Mouse (Mus musculus) activated CD4-positive, CD25-positive, alpha-beta regulatory T cell, adult 4 months (primary cell): ENCODE measurements around the gene Syn2. TPM values are rescaled to one million over a fixed set of nuclear protein-coding genes. Genes with fewer than 3 reads are reported as not detected.
"Not testable (repeated sequence)": the region's sequence is repeated elsewhere in the genome, so short reads cannot be mapped to it uniquely, and the experiment has no call there.

Source experiments
- ATAC-seq: one replicate; pipeline ENCODE4 v1.8.0; 2017
- polyA plus RNA-seq, 2 experiments: library from polyadenylated mRNA; unstranded; fragments of 100-300 nt; shearing (Covaris generic); gene quantifications; one replicate each; pipeline ENCODE4 v1.2.1; 2017

Gene Syn2
- polyA plus RNA-seq, 2 experiments from 2014 or later: not detected

DNA sequence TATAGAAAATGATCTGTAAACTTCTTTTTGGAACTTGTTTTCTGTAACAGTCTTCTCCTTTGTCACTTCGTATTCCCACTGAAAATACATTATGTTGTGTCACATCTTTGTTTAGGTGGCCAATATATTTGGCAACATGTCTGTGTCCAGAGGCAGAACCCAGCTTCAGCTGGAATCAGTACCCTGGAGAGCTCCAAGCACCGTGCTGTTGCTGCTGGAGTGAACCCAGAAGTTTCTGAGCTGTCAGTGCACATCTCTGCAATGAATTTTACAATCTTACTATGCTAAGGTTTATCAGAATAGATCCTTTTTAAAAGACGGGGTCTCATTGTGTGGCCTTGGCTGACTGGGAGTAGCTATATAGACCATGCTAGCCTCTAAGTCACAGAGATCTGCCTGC, 44.1 kb downstream of the Syn2 start:
- no peak for ATAC-seq

DNA sequence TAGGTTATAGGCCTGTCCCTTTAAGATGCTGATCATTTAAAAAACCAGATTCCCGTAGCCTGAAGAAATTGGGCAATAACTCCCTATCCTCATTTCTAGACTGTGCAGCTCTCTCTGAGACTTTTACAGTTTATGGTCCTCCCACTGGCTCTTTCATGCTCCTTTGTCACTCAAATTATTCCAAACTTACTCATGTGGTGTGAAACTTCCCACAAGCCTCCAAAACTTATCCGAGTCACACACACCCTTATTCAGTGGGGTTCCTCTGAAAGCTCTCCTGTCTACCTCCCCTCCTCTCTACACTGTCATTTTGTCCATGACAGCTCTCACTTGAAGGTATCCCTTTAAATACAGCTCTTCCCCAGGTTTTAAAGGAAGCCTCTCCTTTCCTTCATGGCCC, 46.4 kb downstream of the Syn2 start:
- ATAC-seq: no peak

DNA sequence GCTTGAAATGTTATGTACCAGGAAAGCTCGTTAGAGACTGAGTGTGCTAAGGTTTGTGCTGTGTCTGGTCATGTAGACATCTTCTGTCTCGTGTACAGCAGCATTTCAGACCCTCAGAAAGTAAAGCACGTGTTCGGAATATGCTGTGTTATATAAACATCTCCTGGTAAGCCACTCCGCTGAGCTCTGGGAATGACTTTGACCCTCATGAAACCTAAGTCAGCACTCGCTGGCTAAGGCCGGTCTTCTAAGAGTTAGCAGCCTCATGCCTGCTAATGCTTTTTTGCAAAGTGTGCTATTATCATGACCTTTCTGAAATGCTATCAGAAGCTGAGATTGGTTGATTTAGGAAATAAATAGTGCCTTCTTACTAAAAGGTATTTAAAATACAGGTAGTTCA, 56.4 kb downstream of the Syn2 start:
- no peak for ATAC-seq

DNA sequence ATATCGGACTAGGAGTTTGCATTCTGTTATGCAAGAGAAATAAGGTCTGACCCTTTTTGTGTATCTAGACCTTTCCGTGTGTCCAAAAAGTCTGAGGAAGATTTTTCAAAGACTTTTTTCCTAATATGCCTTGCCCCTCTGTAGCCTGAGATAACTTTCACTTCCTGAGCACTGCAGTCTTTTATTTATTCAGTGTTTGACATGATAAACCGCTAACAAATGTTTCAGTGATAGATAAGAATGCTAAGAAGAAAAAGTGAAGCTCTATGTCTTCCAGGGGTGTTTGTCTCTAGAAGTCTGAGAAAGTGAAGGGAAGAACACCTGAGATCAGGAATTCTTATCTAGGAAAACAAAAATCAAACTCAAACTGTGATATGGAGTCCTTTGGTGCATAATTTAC, 66.1 kb downstream of the Syn2 start:
- ATAC-seq: no peak

DNA sequence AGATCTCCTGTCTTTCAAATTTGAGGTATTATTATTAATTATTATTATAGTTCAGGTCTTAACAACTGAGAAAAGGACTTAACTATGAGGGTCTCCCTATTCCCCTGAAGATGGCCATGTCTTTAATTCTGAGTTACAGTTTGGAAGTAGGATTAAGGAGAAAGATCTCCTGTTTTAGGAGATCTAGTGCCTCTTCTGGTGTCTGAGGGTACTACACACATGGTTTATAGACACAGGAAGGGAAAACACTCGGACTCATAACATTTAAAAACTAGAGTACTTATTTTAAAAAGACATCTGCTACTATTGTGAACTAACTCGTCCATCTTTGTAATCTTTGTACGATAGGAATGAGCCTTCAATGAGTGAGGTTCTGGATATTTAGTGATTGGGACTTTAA, 68.3 kb downstream of the Syn2 start:
- ATAC-seq: no peak

DNA sequence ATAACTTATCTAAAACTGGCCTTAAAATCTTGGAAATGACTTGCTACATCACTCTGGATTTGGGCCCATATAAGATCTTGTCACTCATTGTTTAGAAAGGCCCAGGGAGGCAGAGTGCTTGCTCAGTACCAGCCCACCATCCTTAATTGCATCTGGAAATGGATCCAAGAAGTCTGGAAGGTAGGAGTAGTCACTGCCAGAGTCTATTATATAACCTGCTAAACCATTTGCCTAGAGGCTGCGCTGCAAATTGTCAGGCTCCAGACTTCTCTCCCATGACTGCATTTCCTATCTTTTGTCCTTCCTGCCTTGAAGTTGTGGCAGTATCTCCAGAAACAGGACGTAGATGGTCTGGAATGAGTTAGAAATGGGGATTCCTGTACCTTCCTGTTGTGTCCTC, 75.5 kb downstream of the Syn2 start:
- ATAC-seq: no peak

DNA sequence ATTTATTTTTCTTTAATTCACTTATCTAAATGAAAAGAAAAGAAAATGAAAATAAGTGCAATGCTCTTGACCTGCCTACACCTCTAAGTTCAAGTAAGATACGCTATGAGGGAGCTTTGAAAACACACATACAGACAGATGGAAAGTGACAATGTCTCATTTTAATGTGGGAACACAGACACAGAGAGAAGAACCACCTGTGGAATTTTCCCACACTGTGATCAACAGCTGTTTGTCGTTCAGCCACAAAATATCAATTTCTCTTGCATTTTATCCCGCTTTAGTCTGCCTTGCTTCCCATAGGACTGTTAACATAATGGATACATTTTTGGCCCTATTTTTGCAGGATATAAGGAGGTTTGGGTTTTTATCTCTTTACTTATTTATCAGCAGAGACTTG, 76.1 kb downstream of the Syn2 start:
- no peak for ATAC-seq

DNA sequence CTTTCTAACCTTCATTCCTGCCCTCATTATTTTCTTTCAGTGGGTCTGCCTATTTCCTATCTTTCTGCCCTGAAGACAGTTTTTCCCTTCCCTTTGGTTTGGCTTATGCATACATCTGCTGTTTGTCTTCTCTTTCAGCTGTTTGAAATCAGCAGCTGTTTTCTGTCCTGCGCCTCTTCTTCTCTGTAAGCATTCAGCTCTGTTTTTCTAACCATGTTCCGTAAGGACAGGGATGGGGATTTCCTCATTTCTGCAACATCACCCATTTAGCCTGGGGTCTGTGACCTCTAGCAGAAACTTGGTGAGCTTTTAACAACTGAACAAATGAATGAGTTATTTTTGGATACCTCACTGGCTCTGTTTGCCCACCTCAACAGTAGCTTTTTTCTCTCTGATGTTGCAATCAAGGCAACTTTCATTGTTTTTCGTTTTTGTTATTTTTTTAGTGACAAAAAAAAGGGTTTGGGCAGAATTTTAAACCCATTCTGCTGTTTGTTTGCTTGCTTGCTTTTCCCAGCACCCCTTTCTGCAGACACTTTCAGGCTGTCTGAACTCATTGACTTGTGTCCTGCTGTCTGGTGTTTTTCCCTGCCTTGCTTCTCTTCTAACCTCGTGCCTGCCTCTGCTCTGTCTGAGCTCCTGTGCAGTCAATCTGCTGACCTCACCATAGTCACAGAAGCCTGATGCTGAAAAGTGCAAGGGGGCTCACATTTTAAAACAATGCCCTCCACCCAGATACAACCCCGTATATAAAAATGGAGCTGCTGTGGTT, 77.6 kb downstream of the Syn2 start:
- ATAC-seq: no peak

DNA sequence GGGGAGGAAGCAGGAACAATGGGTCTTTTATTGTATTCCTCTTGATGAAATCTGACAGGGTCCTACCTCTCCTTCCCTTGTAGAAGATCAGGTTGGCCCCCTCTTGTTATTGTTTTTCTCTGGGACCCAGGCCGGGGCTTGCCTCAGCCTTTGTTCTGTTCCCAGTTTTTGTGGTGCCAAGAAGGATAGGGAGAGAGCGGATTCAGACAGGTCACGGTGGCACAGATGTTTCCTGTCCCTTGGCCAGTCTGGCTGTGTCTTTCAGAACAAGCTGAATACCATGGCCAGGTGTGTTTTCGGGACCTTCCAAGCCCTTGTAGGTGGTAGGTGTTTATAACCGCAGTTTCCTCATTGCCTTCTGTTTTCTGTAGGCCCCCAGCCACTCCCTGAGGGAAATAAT, 78.4 kb downstream of the Syn2 start:
- ATAC-seq: no peak

DNA sequence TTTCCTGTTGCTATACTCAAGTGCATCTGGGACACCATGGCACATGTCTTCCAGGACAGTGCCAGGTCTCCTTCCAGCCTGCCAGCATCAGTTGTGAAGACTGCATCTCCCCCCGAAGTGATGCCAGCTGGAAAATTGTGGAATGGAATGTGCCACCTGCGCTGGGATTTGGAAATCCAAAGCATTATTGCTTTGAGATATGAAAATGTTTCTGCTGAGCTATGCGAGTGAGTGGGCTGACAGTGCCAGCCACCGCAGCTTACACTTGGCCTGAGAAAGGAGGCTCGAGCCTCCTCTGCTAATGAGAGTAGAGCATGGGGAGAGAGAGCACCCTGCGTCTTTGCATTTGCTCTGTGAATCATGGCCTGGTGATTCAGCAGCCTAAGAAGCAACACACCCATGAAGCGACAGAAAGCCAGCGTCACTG, 86.5 kb downstream of the Syn2 start:
- ATAC-seq: no peak

DNA sequence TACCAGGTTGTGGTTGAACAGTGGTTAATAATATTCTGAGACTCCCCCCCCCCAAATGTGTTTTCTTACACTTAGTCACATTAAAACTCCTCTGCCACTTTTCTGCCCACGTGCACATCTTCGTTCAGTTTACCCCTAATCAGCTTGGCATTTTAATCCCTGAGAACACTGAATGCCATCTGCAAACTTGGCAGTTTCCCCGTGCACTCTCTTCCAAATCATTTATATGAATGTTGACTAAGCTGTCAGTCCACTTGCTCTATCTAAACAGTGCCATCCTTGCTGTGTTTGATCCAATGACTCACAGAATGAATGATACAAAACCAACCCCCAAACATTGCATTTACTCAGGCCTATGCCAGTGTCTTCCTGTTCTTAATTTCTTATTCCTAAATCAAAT, 90.8 kb downstream of the Syn2 start:
- ATAC-seq: no peak

DNA sequence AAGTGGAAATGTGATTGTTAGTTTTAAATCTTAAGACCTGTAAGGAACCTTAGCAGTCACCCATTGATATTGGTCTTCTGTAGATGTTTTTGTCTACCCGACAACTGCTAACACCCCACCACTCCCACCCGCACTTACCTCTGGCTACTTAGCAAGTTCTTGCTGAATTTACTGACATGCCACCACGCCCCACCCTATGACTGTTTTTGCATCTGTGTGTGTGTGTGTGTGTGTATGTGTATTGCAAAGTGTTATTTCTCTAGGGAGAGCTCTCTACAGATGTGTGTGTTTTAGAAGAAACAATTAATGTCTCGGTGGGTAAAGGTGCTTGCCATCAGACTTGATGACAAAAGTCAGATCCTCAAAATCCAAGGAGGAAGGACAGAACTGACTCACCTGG, 92.3 kb downstream of the Syn2 start, which contains the start of gene Gm17482:
Gene Gm17482, plus strand, starts transcription at position 301 of the 400 bp plus-strand sequence.
- no peak for ATAC-seq

DNA sequence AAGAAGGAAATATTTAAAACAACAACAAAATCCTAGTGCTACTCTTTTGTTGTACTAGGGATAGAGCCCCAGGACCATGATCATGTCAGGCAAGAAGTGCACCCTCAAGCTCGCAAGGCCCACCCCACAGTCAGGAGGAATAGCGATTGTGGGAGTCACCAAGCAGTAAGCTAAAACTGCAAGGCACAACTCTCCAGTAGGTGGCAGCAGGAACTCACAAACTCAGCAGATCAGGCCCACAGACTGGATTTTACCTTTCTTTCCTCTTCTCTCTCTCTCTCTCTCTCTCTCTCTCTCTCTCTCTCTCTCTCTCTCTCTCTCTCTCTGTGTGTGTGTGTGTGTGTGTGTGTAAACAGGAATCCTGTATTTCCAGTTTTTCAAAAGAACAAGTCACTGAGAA, 92.8 kb downstream of the Syn2 start:
- peak; percentile 52 for ATAC-seq

DNA sequence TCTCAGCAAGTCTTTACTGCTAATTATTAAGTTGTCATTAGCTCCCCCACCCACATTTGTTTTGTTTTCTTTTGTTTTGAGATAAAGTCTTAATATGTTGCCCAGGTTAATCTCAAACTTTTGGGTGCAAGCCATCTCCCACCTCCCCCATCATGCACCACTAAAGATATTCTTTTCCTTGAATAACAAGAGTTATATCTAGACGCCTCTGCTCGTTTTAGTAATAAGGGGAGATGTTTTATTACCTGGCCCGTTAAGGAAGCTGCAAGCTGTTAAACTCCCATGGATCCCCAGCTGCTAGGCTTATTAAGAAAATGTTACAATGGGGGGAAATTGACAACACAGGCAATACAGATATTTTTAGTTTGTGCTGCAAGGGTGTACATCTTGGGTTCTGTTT, 95.9 kb downstream of the Syn2 start:
- no peak for ATAC-seq

DNA sequence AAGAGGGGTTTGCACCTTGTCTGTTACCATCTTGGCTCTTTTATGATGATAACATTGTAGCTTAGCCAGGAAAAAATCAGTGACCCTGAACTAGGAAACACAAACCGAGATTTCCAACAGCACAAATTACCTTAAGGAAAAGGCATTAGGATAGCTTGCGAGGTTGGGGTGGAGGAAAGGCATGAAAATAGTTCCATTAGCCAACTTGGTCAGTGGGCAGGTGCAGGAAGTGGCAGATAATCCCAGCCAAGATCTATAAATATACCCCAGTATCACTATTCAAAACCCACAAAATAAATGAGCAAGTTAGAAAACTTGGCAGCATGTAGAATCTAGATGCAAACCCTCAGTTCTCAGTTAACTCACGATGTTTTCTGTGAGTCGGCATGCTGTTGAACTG, 97.1 kb downstream of the Syn2 start:
- ATAC-seq: no peak

DNA sequence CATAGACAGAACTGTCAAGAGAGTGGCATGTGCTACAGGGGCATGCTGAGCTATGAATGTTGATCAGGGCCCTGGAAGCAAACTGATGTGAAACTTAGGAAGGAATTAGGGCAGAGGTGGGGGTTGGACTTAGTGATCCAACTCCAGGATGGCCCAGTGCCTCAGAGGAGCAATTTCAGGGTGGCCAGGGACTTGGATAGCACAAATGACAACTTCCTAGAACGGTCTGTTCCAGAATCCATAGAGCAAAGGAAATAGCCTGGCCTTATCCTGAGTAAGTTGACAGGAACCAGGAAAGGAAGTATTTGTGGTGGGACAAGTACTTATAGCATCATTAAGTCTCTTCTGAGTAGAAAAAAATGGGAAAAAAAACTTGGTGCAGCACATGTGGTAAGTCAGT, 97.9 kb downstream of the Syn2 start:
- ATAC-seq: no peak

DNA sequence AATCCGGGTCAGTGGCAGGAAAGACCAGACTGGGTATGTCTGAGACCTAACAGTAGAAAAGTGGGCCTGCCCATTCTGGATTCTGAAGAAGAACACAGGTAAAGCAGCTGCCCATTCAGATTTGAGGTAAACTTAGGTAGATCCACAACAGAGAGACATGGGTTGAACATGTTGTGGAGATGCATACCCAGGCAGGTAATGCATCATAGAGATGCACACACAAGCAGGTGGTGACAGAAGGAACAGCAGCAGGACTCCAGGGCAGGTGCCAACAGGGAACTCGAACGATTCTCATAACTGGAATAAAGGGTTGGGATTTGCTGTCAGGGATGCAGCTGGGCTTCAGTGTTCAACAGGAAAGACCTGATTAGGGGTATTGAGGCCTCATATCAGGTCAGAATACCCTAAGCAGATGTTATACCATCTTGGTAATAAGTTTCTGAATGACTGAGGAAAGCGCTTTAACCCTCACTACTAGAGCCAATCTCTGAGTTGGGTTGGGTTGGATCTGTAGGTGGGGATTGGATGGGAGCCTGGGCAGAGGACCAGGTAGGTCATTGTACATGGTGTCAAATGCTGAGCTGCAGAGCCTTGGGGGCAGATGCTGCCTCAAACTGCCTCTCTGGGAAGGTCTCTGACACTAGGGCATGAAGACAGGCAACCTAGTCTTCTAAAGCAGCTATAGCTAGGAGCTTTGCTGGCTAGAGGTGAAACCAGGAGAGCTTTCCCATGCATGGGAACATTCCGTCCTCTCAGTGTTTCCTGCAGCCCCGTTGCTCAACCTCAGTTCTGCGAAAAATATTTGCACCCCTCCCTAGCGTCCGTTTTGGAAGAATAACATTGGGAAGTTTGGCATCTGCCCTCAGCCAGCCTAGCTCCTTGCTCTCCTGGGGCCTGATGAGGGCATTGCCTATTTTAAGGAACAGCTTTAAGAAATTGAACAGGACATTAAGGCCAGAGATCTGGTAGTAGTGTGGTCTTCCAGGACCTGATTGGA, 103.6 kb downstream of the Syn2 start:
- no peak for ATAC-seq

DNA sequence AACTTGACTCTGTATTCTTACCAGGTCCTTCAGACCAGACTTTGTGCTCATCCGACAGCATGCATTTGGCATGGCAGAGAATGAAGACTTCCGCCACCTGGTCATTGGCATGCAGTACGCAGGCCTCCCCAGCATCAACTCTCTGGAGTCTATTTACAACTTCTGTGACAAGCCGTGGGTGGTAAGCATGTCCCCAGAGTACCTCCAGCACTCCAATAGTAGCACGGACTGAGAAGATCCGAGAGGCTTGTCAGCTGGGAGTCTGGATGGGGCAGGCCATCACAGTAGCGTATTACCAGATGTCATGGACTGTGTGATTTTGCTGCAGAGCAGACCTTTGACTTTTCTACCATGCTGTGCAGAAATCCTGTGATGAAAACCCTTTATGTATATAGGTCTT, 104.6 kb downstream of the Syn2 start:
- ATAC-seq: no peak

DNA sequence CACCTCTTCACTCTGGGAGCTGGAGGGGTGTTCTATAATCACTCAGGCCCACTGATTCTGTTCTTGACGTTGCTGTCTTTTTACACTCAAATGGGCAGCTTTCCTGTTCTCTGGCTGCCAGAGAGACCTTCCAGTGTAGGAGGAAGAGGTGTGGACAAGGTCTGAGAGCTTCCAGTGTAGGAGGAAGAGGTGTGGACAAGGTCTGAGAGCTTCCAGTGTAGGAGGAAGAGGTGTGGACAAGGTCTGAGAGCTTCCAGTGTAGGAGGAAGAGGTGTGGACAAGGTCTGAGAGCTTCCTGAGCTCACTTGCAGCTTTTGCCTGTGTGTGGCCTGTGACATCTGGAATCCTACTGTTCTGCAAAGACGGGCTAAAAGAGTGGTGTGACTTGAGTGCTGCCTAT, 105.7 kb downstream of the Syn2 start:
- ATAC-seq: not testable (repeated sequence)

DNA sequence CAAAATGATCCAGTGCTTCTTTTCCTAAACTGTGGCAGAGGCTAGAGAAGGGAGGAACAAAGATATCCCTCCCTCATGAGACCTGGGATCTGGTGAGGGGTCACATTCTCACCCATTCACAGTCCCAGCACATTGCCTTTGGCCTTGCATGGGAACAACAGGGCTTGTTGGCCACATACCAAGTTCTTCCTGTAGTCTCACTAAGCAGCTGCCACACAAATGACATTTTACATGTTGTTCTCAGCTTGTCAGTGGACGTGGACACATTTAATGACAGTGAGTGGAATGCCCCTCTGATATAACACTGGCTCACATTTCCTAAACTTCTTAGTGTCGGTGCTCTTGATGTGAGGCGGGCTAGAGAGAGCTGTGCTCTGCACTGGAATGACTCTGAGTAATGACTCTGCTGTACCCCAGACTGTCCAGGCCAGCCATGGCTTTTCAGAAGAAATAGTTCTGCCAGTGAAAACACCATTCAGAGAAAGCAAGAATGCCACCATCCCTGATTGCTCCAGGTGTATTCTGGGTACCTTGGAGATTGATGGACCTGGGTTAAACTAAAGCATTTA, 106.5 kb downstream of the Syn2 start:
- no peak for ATAC-seq

DNA sequence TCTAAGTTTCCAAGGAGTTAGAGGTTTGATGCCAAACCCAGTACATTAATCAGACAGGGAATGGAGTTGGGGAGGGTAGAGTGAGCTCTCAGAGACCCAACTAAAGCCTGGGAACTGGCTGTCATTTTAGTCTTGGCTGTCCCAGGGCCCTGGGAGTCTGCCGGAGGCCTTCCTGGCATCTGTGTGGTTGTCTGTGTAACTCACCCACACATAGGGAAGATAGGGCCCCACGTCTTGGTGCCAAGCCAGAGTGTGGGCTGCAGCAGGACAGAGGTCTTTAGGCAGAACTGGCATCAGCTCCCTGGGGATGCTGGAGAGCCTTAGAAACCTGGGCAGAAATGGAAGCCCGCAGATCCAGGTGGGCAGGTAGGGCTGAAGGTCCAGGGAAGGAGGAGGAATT, 107.2 kb downstream of the Syn2 start:
- no peak for ATAC-seq

DNA sequence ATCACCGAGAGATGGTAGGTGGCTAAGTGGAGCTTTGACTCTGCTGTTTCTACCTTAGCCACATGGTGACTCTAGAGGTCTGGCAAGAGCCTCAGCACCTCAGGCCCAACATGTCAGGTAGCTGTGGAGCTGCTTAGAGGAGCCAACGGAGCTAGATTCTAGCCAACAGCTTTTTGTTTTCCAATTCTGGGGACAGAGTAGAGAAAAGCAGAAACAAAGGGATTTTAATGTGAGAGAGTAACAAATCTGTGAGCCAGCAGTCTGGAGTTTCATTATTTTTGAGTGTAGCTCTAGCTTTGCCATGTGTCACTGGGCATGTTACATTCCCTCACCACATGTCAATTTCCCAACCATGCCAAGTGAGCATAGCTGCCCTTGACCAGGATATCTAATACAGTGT, 109.5 kb downstream of the Syn2 start:
- no peak for ATAC-seq

DNA sequence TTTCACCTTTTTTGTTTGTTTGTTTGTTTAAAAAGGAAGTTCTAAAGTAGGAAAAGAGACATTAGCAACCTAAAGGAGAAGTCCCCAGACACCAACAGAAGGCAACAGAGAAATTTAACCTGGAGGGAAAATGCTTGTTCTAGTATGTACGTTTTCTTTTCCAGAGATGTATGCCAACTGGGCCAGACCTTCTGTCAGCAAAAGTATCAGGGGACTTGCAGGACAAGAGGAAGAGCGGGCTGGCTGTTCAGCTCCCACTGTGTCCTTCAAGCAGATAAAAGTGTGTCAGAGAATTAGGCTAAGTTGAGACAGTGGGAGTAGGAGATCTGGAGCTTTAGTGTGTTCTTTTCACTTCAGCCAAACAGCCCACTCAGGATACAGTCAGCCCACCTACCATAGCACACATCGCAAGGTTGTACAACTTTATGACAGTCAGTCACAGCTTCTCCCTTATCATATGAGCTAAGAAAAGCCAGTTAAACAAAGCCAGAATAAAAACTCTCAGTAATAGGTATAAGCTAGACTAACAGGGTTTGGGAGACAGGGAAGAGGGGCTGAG, 110.9 kb downstream of the Syn2 start:
- no peak for ATAC-seq
